Mouse (Mus musculus) forebrain, embryonic 11.5 days (tissue): ENCODE measurements at regions not wholly inside any gene's neighbourhood (a gene's known extent, or its start where the extent isn't known, plus 50 kb on each side); places are given as distances from the start of the nearest gene placed in this dataset.
"Not testable (repeated sequence)": the region's sequence is repeated elsewhere in the genome, so short reads cannot be mapped to it uniquely, and the experiment has no call there.

Experiments
- ATAC-seq: fragments of 200-750 bp; cut with Nextera tagmentation; replicated peaks from 2 replicates; pipeline ENCODE4 v1.8.0; 2017; ENCODE audit warnings: moderate TSS enrichment; ENCODE audit not compliant: low FRiP score
- DNase-seq: peaks from one replicate; pipeline ENCODE4 v3.0.0-alpha.2; 2017; ENCODE audit warnings: low spot score
- H3K27ac ChIP-seq: fragments of 300-500 bp; sonication (generic); 2 replicates; pipeline ENCODE4 v1.5.1; 2014; ENCODE audit warnings: low read depth, low read length
- H3K27me3 ChIP-seq: fragments of 300-500 bp; sonication (generic); 2 replicates; pipeline ENCODE4 v1.6.1; 2014; ENCODE audit warnings: mild to moderate bottlenecking, low read length, mixed read lengths; ENCODE audit not compliant: control insufficient read depth, insufficient read depth
- H3K36me3 ChIP-seq: fragments of 300-500 bp; sonication (generic); 2 replicates; pipeline ENCODE4 v1.6.1; 2014; ENCODE audit warnings: mild to moderate bottlenecking, low read length, moderate library complexity, mixed read lengths; ENCODE audit not compliant: control insufficient read depth, insufficient read depth
- H3K4me1 ChIP-seq: fragments of 300-500 bp; sonication (generic); replicated peaks from 2 replicates; pipeline ENCODE4 v1.6.1; 2014; ENCODE audit warnings: low read length, mixed read lengths; ENCODE audit not compliant: control insufficient read depth, insufficient read depth
- H3K4me2 ChIP-seq: fragments of 300-500 bp; sonication (generic); 2 replicates; pipeline ENCODE4 v1.6.1; 2014; ENCODE audit warnings: low read depth, mild to moderate bottlenecking, low read length, moderate library complexity, mixed read lengths; ENCODE audit not compliant: severe bottlenecking
- H3K4me3 ChIP-seq: fragments of 300-500 bp; sonication (generic); 2 replicates; pipeline ENCODE4 v1.5.1; 2014; ENCODE audit warnings: low read depth, low read length
- H3K9ac ChIP-seq: fragments of 300-500 bp; sonication (generic); 2 replicates; pipeline ENCODE4 v1.6.1; 2014; ENCODE audit warnings: low read length
- H3K9me3 ChIP-seq: fragments of 300-500 bp; sonication (generic); 2 replicates; pipeline ENCODE4 v1.6.1; 2016; ENCODE audit warnings: low read length, mixed read lengths; ENCODE audit not compliant: control insufficient read depth
- WGBS: fragments of 180-500 bp; shearing (Covaris S2); extraction: QIAGEN DNeasy Blood & Tissue Kit; methylation state at CpG from one replicate; pipeline ENCODE4 v1.1.7; 2014; 5-methylcytosine and 5-hydroxymethylcytosine counted together

DNA sequence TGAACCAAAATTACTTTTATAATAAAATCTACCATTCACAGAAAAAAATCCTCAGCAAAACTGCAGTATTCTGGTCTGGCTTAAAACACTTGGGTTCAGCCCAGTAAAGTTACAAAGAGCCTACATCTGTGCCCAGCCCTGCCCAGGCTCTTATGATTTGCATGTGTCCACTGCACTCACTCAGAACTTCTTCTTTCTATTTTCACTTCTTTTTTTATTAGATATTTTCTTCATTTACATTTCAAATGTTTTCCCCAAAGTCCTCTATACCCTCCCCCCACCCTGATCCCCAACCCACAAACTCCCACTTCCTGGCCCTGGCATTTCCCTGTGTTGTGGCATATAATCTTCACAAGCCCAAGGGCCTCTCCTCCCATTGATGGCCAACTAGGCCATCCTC is 1442.4 kb upstream of the Tacstd2 start:
- H3K4me1 ChIP-seq = no peaks in the 10 kb centered on the region
- H3K4me3 ChIP-seq = no peak overlapping the region
- no peak for ATAC-seq
- H3K4me2 ChIP-seq = no peak overlapping the region
- no peak for DNase-seq
- H3K9ac ChIP-seq = no peak overlapping the region
- H3K27ac ChIP-seq = no peak overlapping the region
- no peaks in the 10 kb centered on the region for H3K36me3 ChIP-seq
- no peaks in the 10 kb centered on the region for H3K27me3 ChIP-seq
- no peaks in the 10 kb centered on the region for H3K9me3 ChIP-seq

DNA sequence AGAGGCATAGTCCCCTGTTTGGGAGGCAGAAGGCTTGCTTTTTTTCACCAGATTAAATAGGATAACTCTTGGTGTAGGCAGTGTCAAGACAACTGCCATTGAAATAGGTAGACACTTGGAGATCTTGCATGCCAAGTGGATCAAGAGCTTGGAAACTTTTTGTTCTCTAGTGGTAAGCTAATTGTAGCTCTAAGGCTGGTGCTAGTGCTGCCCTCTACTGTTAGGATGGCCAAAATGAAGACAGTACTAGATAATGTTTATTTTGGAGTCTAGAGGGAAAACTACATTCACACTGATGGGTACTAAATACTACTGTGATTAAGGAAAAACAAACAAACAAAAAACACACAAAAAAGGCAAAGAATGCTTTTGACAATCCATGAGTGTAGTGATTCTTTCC is 1428.4 kb upstream of the Tacstd2 start:
- Histone ChIP-seq H3K27ac (no peak overlapping the region), H3K4me1 (no peaks in the 10 kb centered on the region), H3K27me3 (no peaks in the 10 kb centered on the region), H3K9ac (no peak overlapping the region), H3K4me3 (no peak overlapping the region), H3K4me2 (no peak overlapping the region), H3K36me3 (no peaks in the 10 kb centered on the region), H3K9me3 (no peaks in the 10 kb centered on the region)
- no peak for DNase-seq
- no peak for ATAC-seq

DNA sequence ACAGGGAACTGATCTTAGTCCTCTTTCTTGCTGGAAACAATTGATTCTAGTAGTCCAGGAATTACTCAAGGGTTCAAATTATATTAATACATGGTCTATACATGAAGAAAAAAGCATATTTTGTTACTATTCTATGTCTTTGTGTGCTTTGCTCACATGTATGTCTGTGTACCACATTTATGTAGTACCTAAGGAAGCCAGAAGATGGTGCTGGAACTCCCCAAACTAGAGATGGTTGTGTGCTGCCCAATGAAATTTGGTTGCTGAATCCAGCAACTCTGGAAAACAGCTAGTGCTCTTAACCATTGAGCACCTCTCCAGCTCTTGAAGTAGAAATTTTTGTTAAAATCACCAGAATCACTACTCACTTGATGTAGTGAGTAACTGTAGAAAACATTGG is 1402.5 kb upstream of the Tacstd2 start:
- H3K9ac ChIP-seq, DNase-seq, H3K27me3 ChIP-seq, H3K27ac ChIP-seq, H3K36me3 ChIP-seq, H3K9me3 ChIP-seq, H3K4me3 ChIP-seq, H3K4me1 ChIP-seq, H3K4me2 ChIP-seq: not testable (repeated sequence)
- ATAC-seq = peak; percentile 63; the same call in 1 of the 2 replicates

DNA sequence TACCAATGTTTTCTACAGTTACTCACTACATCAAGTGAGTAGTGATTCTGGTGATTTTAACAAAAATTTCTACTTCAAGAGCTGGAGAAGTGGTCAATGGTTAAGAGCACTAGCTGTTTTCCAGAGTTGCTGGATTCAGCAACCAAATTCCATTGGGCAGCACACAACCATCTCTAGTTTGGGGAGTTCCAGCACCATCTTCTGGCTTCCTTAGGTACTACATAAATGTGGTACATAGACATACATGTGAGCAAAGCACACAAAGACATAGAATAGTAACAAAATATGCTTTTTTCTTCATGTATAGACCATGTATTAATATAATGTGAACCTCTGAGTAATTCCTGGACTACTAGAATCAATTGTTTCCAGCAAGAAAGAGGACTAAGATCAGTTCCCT is 1396.3 kb upstream of the Tacstd2 start:
- not testable (repeated sequence) for H3K4me1 ChIP-seq, H3K4me2 ChIP-seq, DNase-seq, H3K27ac ChIP-seq, H3K4me3 ChIP-seq, H3K27me3 ChIP-seq, H3K9me3 ChIP-seq, H3K9ac ChIP-seq, H3K36me3 ChIP-seq
- ATAC-seq = 0 out of 2 replicates have a peak, but pooled peaks have one; percentile 53

DNA sequence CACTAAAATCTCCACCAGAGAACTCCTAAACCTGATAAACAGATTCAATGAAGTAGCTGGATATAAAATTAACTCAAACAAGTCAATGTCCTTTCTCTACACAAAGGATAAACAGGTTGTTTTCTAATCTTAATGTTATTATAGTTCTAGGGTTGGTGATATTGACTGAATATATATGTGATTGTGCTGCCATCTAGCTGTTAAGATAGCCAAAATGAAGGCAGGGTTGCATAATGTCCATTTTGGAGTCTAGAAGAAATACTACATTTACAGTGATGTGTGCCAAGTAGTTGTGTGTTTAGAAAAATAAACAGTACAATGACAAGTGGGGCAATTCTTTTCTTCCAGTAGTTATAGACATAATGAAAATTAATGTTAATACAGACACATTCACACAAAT is 1379.9 kb upstream of the Tacstd2 start:
- no peak for ATAC-seq
- H3K9ac ChIP-seq = no peak overlapping the region

DNA sequence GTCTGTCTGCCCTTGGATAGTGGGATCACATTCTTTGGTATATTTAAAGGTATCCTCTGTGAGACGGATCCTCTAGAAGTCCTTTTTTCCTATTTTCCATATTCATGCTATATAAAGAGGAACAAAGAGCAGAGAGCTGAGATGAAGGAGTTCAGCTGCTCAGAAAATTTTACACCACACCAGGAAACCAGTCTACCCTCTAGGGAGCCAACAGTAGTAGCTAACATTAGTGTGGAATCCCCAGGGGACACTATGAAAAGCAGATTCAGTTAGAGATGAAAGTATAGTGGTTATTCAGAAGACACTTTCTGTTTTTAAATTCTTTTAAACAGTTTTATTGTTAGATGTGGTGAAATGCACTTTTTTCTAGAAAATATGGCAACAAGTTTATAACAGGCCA is 1348.5 kb upstream of the Tacstd2 start:
- Histone ChIP-seq H3K4me3 (no peak overlapping the region), H3K9me3 (no peaks in the 10 kb centered on the region; the same call in 1 of the 2 replicates), H3K4me1 (no peaks in the 10 kb centered on the region), H3K27me3 (no peaks in the 10 kb centered on the region), H3K27ac (no peak overlapping the region), H3K4me2 (no peak overlapping the region), H3K36me3 (no peaks in the 10 kb centered on the region), H3K9ac (no peak overlapping the region)
- DNase-seq (no peak), ATAC-seq (no peak)
- 89% methylated on average over 1 of the region's 1 CpGs for WGBS

More for the DNA sequence above, 1379.9 kb upstream of the Tacstd2 start:
- no peak overlapping the region for H3K4me2 ChIP-seq
- H3K4me3 ChIP-seq = no peak overlapping the region
- H3K27me3 ChIP-seq = no peaks in the 10 kb centered on the region
- H3K27ac ChIP-seq = no peak overlapping the region
- H3K9me3 ChIP-seq = no peaks in the 10 kb centered on the region
- no peaks in the 10 kb centered on the region for H3K4me1 ChIP-seq
- DNase-seq = no peak
- no peaks in the 10 kb centered on the region for H3K36me3 ChIP-seq

DNA sequence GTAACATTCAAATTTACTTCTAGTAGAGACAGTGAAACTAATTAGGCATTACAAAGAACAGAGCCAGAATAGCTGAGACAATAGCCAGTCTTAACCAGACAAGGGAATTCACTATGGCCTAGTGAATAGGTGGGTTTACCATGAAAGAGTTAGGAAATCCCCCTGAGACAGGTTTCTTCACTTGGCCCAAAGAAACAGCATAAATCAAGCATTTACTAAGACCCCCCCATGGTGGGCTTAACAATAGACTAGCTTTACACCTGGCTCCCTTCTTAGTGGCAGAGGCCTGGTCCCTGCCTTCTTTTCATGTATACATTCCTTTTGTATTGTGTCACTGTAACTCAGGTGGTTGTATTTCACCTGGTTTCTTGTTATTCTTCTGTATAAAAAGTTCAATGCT is 1317.2 kb upstream of the Tacstd2 start:
- ATAC-seq, H3K4me1 ChIP-seq, H3K9ac ChIP-seq, H3K27ac ChIP-seq, H3K27me3 ChIP-seq, H3K36me3 ChIP-seq, H3K4me3 ChIP-seq, H3K9me3 ChIP-seq, H3K4me2 ChIP-seq, DNase-seq: not testable (repeated sequence)

DNA sequence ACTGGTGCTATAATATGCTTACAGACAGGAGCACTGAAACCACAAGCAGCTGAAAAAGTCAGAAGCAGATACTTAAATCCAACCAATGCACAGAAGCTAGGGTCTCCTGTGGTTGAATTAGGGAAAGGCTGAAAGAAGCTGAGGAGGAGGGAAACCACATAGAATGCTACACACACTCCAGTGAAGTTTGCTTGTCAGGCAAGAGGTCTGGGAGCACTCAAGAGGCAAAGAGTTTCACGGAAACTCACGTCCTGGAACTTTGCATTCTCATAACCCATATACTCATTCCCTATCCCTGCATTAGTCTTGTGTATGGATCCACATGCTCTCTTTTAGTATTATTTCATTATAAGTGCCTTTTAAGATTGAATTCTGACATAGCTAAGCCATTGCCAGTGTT is 1316.7 kb upstream of the Tacstd2 start:
- Histone ChIP-seq H3K4me2 (no peak overlapping the region), H3K9ac (no peak overlapping the region), H3K4me1 (no peaks in the 10 kb centered on the region), H3K9me3 (no peaks in the 10 kb centered on the region), H3K27ac (no peak overlapping the region), H3K27me3 (no peaks in the 10 kb centered on the region), H3K4me3 (no peak overlapping the region), H3K36me3 (no peaks in the 10 kb centered on the region)
- DNase-seq (no peak), ATAC-seq (no peak)
- 95% methylated on average over 2 of the region's 2 CpGs for WGBS

DNA sequence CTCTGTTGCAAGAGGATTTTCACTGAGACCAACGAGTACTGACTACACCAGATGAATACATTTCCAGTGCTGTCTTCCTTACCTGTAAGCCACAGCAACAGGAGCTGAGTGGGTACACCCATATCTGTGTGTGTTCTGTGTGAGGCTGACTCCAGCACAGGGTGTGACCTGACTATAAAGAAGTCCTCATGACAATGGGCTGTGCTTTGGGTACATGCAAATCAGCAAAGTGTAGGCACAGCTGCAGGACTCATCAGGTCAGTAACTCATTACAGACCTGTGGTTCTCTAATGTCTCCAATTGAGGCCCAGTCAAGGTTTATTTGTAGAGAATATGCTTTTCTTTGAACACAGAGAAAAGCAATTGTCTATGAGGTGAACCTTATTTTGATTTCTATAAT is 1299.6 kb upstream of the Tacstd2 start:
- Histone ChIP-seq H3K4me1 (no peaks in the 10 kb centered on the region), H3K36me3 (no peaks in the 10 kb centered on the region), H3K4me2 (no peak overlapping the region), H3K4me3 (no peak overlapping the region), H3K9me3 (no peaks in the 10 kb centered on the region), H3K27me3 (no peaks in the 10 kb centered on the region), H3K9ac (no peak overlapping the region), H3K27ac (no peak overlapping the region)
- DNase-seq (no peak), ATAC-seq (no peak)
- 70% methylated on average over 1 of the region's 1 CpGs for WGBS
